Mouse (Mus musculus): ENCODE measurements around the gene Neurog2.

GRCm38 (mm10) chr3:127627151-127627955 lies 5.6 kb upstream of the Neurog2 start:
- TF ChIP-seq CTCF (IDR thresholded peaks at IDR 0.05; ENCODE audit: low read depth) (no peak), EP300 (IDR thresholded peaks at IDR 0.05; ENCODE audit: low read depth) (no peak)
